Mouse (Mus musculus): ENCODE results near the gene Ldb1. TPM values are rescaled to one million over a fixed set of nuclear protein-coding genes. Genes with fewer than 3 reads are reported as not detected.
A peak's percentile ranks its signal among the peaks of the same experiment; 100 is the strongest.

Ldb1 gene
- polyA plus RNA-seq, 1 experiment from 2014 or later: 93.1 TPM

- Histone ChIP-seq H3K4me1 (ENCODE audit: control insufficient read depth, insufficient read depth, low read length) (no peaks in the 10 kb centered on the region), H3K27ac (ENCODE audit: low read depth, low read length) (no peak overlapping the region), H3K9me3 (ENCODE audit: control insufficient read depth, low read length) (no peaks in the 10 kb centered on the region), H3K36me3 (ENCODE audit: control insufficient read depth, insufficient read depth, low read length) (no peaks in the 10 kb centered on the region), H3K4me2 (ENCODE audit: low read depth, low read length) (no peak overlapping the region), H3K9ac (replicated peaks; ENCODE audit: low read depth, low read length) (no peak overlapping the region), H3K27me3 (ENCODE audit: control insufficient read depth, insufficient read depth, low read length) (no peaks in the 10 kb centered on the region), H3K4me3 (ENCODE audit: low read depth, low read length) (no peak overlapping the region)
- peak; percentile 69; the same call in 1 of the 2 replicates for ATAC-seq (ENCODE audit: low read depth)
- WGBS: 41% methylated on average over 12 of the region's 12 CpGs
Measured at GRCm38 (mm10) chr19:46014572-46015178, 30.3 kb downstream of the Ldb1 start.

GRCm38 (mm10) chr19:46005680-46006079 is 39.3 kb downstream of the Ldb1 start:
- Histone ChIP-seq H3K4me3 (ENCODE audit: low read depth, low read length) (no peak overlapping the region), H3K27ac (ENCODE audit: low read depth, low read length) (no peak overlapping the region), H3K4me2 (ENCODE audit: low read depth, low read length) (no peak overlapping the region), H3K9ac (replicated peaks; ENCODE audit: low read depth, low read length) (no peak overlapping the region), H3K4me1 (ENCODE audit: control insufficient read depth, insufficient read depth, low read length) (no peaks in the 10 kb centered on the region), H3K36me3 (ENCODE audit: control insufficient read depth, insufficient read depth, low read length) (no peaks in the 10 kb centered on the region), H3K27me3 (ENCODE audit: control insufficient read depth, insufficient read depth, low read length) (0 out of 2 replicates have a peak, but pooled peaks cover 3% of the 10 kb centered on the region), H3K9me3 (ENCODE audit: control insufficient read depth, low read length) (no peaks in the 10 kb centered on the region)
- 84% methylated on average over 7 of the region's 7 CpGs for WGBS
- ATAC-seq (ENCODE audit: low read depth): no peak

GRCm38 (mm10) chr19:46004814-46005466 is 40.1 kb downstream of the Ldb1 start:
- Histone ChIP-seq H3K9me3 (ENCODE audit: control insufficient read depth, low read length) (no peaks in the 10 kb centered on the region), H3K4me3 (ENCODE audit: low read depth, low read length) (no peak overlapping the region), H3K36me3 (ENCODE audit: control insufficient read depth, insufficient read depth, low read length) (no peaks in the 10 kb centered on the region), H3K4me1 (ENCODE audit: control insufficient read depth, insufficient read depth, low read length) (no peaks in the 10 kb centered on the region), H3K9ac (replicated peaks; ENCODE audit: low read depth, low read length) (no peak overlapping the region), H3K4me2 (ENCODE audit: low read depth, low read length) (no peak overlapping the region), H3K27ac (ENCODE audit: low read depth, low read length) (no peak overlapping the region), H3K27me3 (ENCODE audit: control insufficient read depth, insufficient read depth, low read length) (0 out of 2 replicates have a peak, but pooled peaks cover 3% of the 10 kb centered on the region)
- 76% methylated on average over 17 of the region's 17 CpGs for WGBS
- no peak for ATAC-seq (ENCODE audit: low read depth)

- WGBS: 2% methylated on average over 70 of the region's 70 CpGs
- Histone ChIP-seq H3K36me3 (ENCODE audit: control insufficient read depth, insufficient read depth, low read length) (no peaks in the 10 kb centered on the region), H3K27me3 (ENCODE audit: control insufficient read depth, insufficient read depth, low read length) (0 out of 2 replicates have a peak, but pooled peaks cover 3% of the 10 kb centered on the region), H3K4me2 (ENCODE audit: low read depth, low read length) (peak within 1 kb of the TSS; percentile 89), H3K9ac (replicated peaks; ENCODE audit: low read depth, low read length) (peak within 1 kb of the TSS; percentile 61), H3K4me3 (ENCODE audit: low read depth, low read length) (peak within 1 kb of the TSS; percentile 47), H3K9me3 (ENCODE audit: control insufficient read depth, low read length) (no peaks in the 10 kb centered on the region), H3K4me1 (ENCODE audit: control insufficient read depth, insufficient read depth, low read length) (no peaks in the 10 kb centered on the region), H3K27ac (ENCODE audit: low read depth, low read length) (no peak within 1 kb of the TSS)
- peak; percentile 62; the same call in 1 of the 2 replicates for ATAC-seq (ENCODE audit: low read depth)
Measured at GRCm38 (mm10) chr19:46003371-46004226, 41.4 kb downstream of the Ldb1 start, which contains the start of gene Hps6. Gene Hps6, plus strand, starts transcription at chr19:46003508.

GRCm38 (mm10) chr19:46002279-46002678 is 42.7 kb downstream of the Ldb1 start:
- Histone ChIP-seq H3K36me3 (ENCODE audit: control insufficient read depth, insufficient read depth, low read length) (no peaks in the 10 kb centered on the region), H3K27ac (ENCODE audit: low read depth, low read length) (no peak overlapping the region), H3K9me3 (ENCODE audit: control insufficient read depth, low read length) (no peaks in the 10 kb centered on the region), H3K4me3 (ENCODE audit: low read depth, low read length) (no peak overlapping the region), H3K27me3 (ENCODE audit: control insufficient read depth, insufficient read depth, low read length) (0 out of 2 replicates have a peak, but pooled peaks cover 3% of the 10 kb centered on the region), H3K4me1 (ENCODE audit: control insufficient read depth, insufficient read depth, low read length) (peaks cover 3% of the 10 kb centered on the region; the same call in 1 of the 2 replicates), H3K9ac (replicated peaks; ENCODE audit: low read depth, low read length) (no peak overlapping the region), H3K4me2 (ENCODE audit: low read depth, low read length) (no peak overlapping the region)
- WGBS: 86% methylated on average over 9 of the region's 9 CpGs
- no peak for ATAC-seq (ENCODE audit: low read depth)

GRCm38 (mm10) chr19:45999378-45999777 is 45.6 kb downstream of the Ldb1 start:
- no peak overlapping the region for H3K27ac ChIP-seq (ENCODE audit: low read depth, low read length)
- no peak overlapping the region for H3K4me3 ChIP-seq (ENCODE audit: low read depth, low read length)
- H3K9me3 ChIP-seq (ENCODE audit: control insufficient read depth, low read length): no peaks in the 10 kb centered on the region
- H3K9ac ChIP-seq (replicated peaks; ENCODE audit: low read depth, low read length): no peak overlapping the region
- H3K4me1 ChIP-seq (ENCODE audit: control insufficient read depth, insufficient read depth, low read length): peaks cover 3% of the 10 kb centered on the region; the same call in 1 of the 2 replicates
- no peak overlapping the region; the same call in 1 of the 2 replicates for H3K4me2 ChIP-seq (ENCODE audit: low read depth, low read length)
- WGBS: 71% methylated on average over 1 of the region's 1 CpGs
- H3K36me3 ChIP-seq (ENCODE audit: control insufficient read depth, insufficient read depth, low read length): no peaks in the 10 kb centered on the region
- no peak for ATAC-seq (ENCODE audit: low read depth)
- H3K27me3 ChIP-seq (ENCODE audit: control insufficient read depth, insufficient read depth, low read length): 0 out of 2 replicates have a peak, but pooled peaks cover 3% of the 10 kb centered on the region

- 0 out of 2 replicates have a peak, but pooled peaks cover 3% of the 10 kb centered on the region for H3K27me3 ChIP-seq (ENCODE audit: control insufficient read depth, insufficient read depth, low read length)
- peaks cover 3% of the 10 kb centered on the region; the same call in 1 of the 2 replicates for H3K4me1 ChIP-seq (ENCODE audit: control insufficient read depth, insufficient read depth, low read length)
- no peaks in the 10 kb centered on the region for H3K36me3 ChIP-seq (ENCODE audit: control insufficient read depth, insufficient read depth, low read length)
- H3K27ac ChIP-seq (ENCODE audit: low read depth, low read length): no peak overlapping the region
- ATAC-seq (ENCODE audit: low read depth): peak; percentile 42
- peak overlapping the region; percentile 86 for H3K4me3 ChIP-seq (ENCODE audit: low read depth, low read length)
- 14% methylated on average over 8 of the region's 8 CpGs for WGBS
- peak overlapping the region; percentile 90; the same call in 1 of the 2 replicates for H3K9ac ChIP-seq (replicated peaks; ENCODE audit: low read depth, low read length)
- no peaks in the 10 kb centered on the region for H3K9me3 ChIP-seq (ENCODE audit: control insufficient read depth, low read length)
- peak overlapping the region; percentile 64 for H3K4me2 ChIP-seq (ENCODE audit: low read depth, low read length)
Measured at GRCm38 (mm10) chr19:45998694-45999217, 46.3 kb downstream of the Ldb1 start.

- Histone ChIP-seq H3K9ac (replicated peaks; ENCODE audit: low read depth, low read length) (peak within 1 kb of the TSS; percentile 90), H3K4me1 (ENCODE audit: control insufficient read depth, insufficient read depth, low read length) (peaks cover 3% of the 10 kb centered on the region; the same call in 1 of the 2 replicates), H3K4me3 (ENCODE audit: low read depth, low read length) (peak within 1 kb of the TSS; percentile 86), H3K4me2 (ENCODE audit: low read depth, low read length) (peak within 1 kb of the TSS; percentile 64), H3K27ac (ENCODE audit: low read depth, low read length) (peak within 1 kb of the TSS; percentile 95), H3K36me3 (ENCODE audit: control insufficient read depth, insufficient read depth, low read length) (no peaks in the 10 kb centered on the region), H3K27me3 (ENCODE audit: control insufficient read depth, insufficient read depth, low read length) (0 out of 2 replicates have a peak, but pooled peaks cover 3% of the 10 kb centered on the region), H3K9me3 (ENCODE audit: control insufficient read depth, low read length) (no peaks in the 10 kb centered on the region)
- WGBS: under 1% methylated on average over 64 of the region's 76 CpGs
- ATAC-seq (ENCODE audit: low read depth): peak; percentile 94
Measured at GRCm38 (mm10) chr19:45997785-45998693, 47.0 kb downstream of the Ldb1 start, which contains the start of gene Armh3. Gene Armh3, minus strand, starts transcription at chr19:45998488.

All from neural tube, embryonic 14.5 days (tissue).